Mouse (Mus musculus) kidney, embryonic 16.5 days (tissue): ENCODE data around the gene 1700067P10Rik. TPM values are rescaled to one million over a fixed set of nuclear protein-coding genes. Genes with fewer than 3 reads are reported as not detected.

Experiments
- ATAC-seq: fragments of 200-750 bp; cut with Nextera tagmentation; 2 replicates; pipeline ENCODE4 v1.8.0; 2017; ENCODE audit warnings: moderate TSS enrichment; ENCODE audit not compliant: low FRiP score, low TSS enrichment
- H3K27ac ChIP-seq: fragments of 300-500 bp; sonication (generic); 2 replicates; pipeline ENCODE4 v1.5.1; 2014; ENCODE audit warnings: low read length
- H3K27me3 ChIP-seq: fragments of 300-500 bp; sonication (generic); 2 replicates; pipeline ENCODE4 v1.6.1; 2014; ENCODE audit warnings: low read length, control low read depth, mixed read lengths; ENCODE audit not compliant: insufficient read depth
- H3K36me3 ChIP-seq: fragments of 300-500 bp; sonication (generic); 2 replicates; pipeline ENCODE4 v1.6.1; 2014; ENCODE audit warnings: low read length, control low read depth, mixed read lengths; ENCODE audit not compliant: insufficient read depth
- H3K4me1 ChIP-seq: fragments of 300-500 bp; sonication (generic); 2 replicates; pipeline ENCODE4 v1.6.1; 2014; ENCODE audit warnings: low read length, control low read depth, mixed read lengths; ENCODE audit not compliant: insufficient read depth
- H3K4me2 ChIP-seq: fragments of 300-500 bp; sonication (generic); replicated peaks from 2 replicates; pipeline ENCODE4 v1.6.1; 2014; ENCODE audit warnings: low read depth, low read length
- H3K4me3 ChIP-seq: fragments of 300-500 bp; sonication (generic); 2 replicates; pipeline ENCODE4 v1.5.1; 2014; ENCODE audit warnings: mild to moderate bottlenecking, low read length
- H3K9ac ChIP-seq: fragments of 300-500 bp; sonication (generic); replicated peaks from 2 replicates; pipeline ENCODE4 v1.6.1; 2014; ENCODE audit warnings: low read length
- H3K9me3 ChIP-seq: fragments of 300-500 bp; sonication (generic); 2 replicates; pipeline ENCODE4 v1.6.1; 2016; ENCODE audit warnings: low read length, control low read depth
- WGBS: fragments of 180-500 bp; shearing (Covaris S2); extraction: QIAGEN DNeasy Blood & Tissue Kit; methylation state at CpG from one replicate; pipeline ENCODE4 v1.1.7; 2014; 5-methylcytosine and 5-hydroxymethylcytosine counted together
- polyA plus RNA-seq: library from polyadenylated mRNA; unstranded; fragments of >200 nt; fragmentation: Nextera tagmentation; extraction: Ambion mirVana; gene quantifications from 2 replicates; pipeline ENCODE4 v1.2.1, GENCODE M21; 2015

The 1700067P10Rik gene
- polyA plus RNA-seq: not detected in 2 replicates

GRCm38 (mm10) chr17:48089019-48089418 is at the start of gene 1700067P10Rik:
1700067P10Rik (plus strand) TSS chr17:48089319.
- H3K9ac ChIP-seq: no peak within 1 kb of the TSS
- H3K4me3 ChIP-seq: no peak within 1 kb of the TSS
- no peak for ATAC-seq
- peaks cover 8% of the 10 kb centered on the region; the same call in 1 of the 2 replicates for H3K27me3 ChIP-seq
- no peak within 1 kb of the TSS for H3K27ac ChIP-seq
- H3K9me3 ChIP-seq: peaks cover 3% of the 10 kb centered on the region; the same call in 1 of the 2 replicates
- H3K4me2 ChIP-seq: no peak within 1 kb of the TSS
- no peaks in the 10 kb centered on the region for H3K36me3 ChIP-seq
- no peaks in the 10 kb centered on the region for H3K4me1 ChIP-seq

- 8% methylated on average over 29 of the region's 29 CpGs for WGBS
- peak overlapping the region; percentile 67 for H3K27ac ChIP-seq
- peak overlapping the region; percentile 22 for H3K4me3 ChIP-seq
- H3K9ac ChIP-seq: peak overlapping the region; percentile 50
- H3K27me3 ChIP-seq: no peaks in the 10 kb centered on the region; the same call in 1 of the 2 replicates
- no peaks in the 10 kb centered on the region for H3K9me3 ChIP-seq
- H3K4me1 ChIP-seq: peaks cover 27% of the 10 kb centered on the region
- peak overlapping the region; percentile 44 for H3K4me2 ChIP-seq
- no peaks in the 10 kb centered on the region for H3K36me3 ChIP-seq
- ATAC-seq: peak; percentile 32; the same call in 1 of the 2 replicates
Measured at GRCm38 (mm10) chr17:48041351-48042287, 47.5 kb upstream of the 1700067P10Rik start.

- Histone ChIP-seq H3K9me3 (no peaks in the 10 kb centered on the region), H3K4me2 (no peak overlapping the region), H3K4me1 (peaks cover 27% of the 10 kb centered on the region), H3K36me3 (no peaks in the 10 kb centered on the region), H3K27ac (no peak overlapping the region), H3K4me3 (no peak overlapping the region), H3K9ac (no peak overlapping the region), H3K27me3 (no peaks in the 10 kb centered on the region)
- no peak for ATAC-seq
- 85% methylated on average over 5 of the region's 5 CpGs for WGBS
Measured at GRCm38 (mm10) chr17:48043154-48043880, 45.8 kb upstream of the 1700067P10Rik start.

- ATAC-seq: no peak
- Histone ChIP-seq H3K27me3 (no peaks in the 10 kb centered on the region; the same call in 1 of the 2 replicates), H3K9me3 (no peaks in the 10 kb centered on the region), H3K27ac (no peak overlapping the region), H3K4me2 (no peak overlapping the region), H3K4me3 (no peak overlapping the region), H3K9ac (no peak overlapping the region), H3K4me1 (peaks cover 13% of the 10 kb centered on the region), H3K36me3 (no peaks in the 10 kb centered on the region)
- WGBS: 41% methylated on average over 4 of the region's 4 CpGs
Measured at GRCm38 (mm10) chr17:48045631-48046030, 43.5 kb upstream of the 1700067P10Rik start.

- no peak overlapping the region for H3K4me2 ChIP-seq
- no peak for ATAC-seq
- 56% methylated on average over 5 of the region's 5 CpGs for WGBS
Measured at GRCm38 (mm10) chr17:48051638-48052337, 37.3 kb upstream of the 1700067P10Rik start.

GRCm38 (mm10) chr17:48052338-48053067 is 36.6 kb upstream of the 1700067P10Rik start:
- no peak overlapping the region for H3K4me3 ChIP-seq
- peaks cover 28% of the 10 kb centered on the region for H3K27me3 ChIP-seq
- H3K9ac ChIP-seq: no peak overlapping the region
- H3K4me1 ChIP-seq: peaks cover 11% of the 10 kb centered on the region; the same call in 1 of the 2 replicates
- WGBS: 67% methylated on average over 10 of the region's 10 CpGs
- no peak overlapping the region for H3K4me2 ChIP-seq
- H3K9me3 ChIP-seq: no peaks in the 10 kb centered on the region; the same call in 1 of the 2 replicates
- no peaks in the 10 kb centered on the region for H3K36me3 ChIP-seq
- ATAC-seq: no peak
- no peak overlapping the region for H3K27ac ChIP-seq

More at GRCm38 (mm10) chr17:48051638-48052337, 37.3 kb upstream of the 1700067P10Rik start:
- H3K9ac ChIP-seq: no peak overlapping the region
- no peaks in the 10 kb centered on the region; the same call in 1 of the 2 replicates for H3K9me3 ChIP-seq
- H3K4me3 ChIP-seq: no peak overlapping the region
- H3K4me1 ChIP-seq: peaks cover 5% of the 10 kb centered on the region; the same call in 1 of the 2 replicates
- no peaks in the 10 kb centered on the region for H3K36me3 ChIP-seq
- H3K27me3 ChIP-seq: peaks cover 21% of the 10 kb centered on the region
- no peak overlapping the region for H3K27ac ChIP-seq

GRCm38 (mm10) chr17:48053646-48054045 is 35.5 kb upstream of the 1700067P10Rik start:
- WGBS: 90% methylated on average over 2 of the region's 2 CpGs
- H3K4me1 ChIP-seq: peaks cover 13% of the 10 kb centered on the region; the same call in 1 of the 2 replicates
- H3K9ac ChIP-seq: no peak overlapping the region
- H3K36me3 ChIP-seq: no peaks in the 10 kb centered on the region
- H3K4me3 ChIP-seq: no peak overlapping the region
- H3K9me3 ChIP-seq: no peaks in the 10 kb centered on the region; the same call in 1 of the 2 replicates
- peaks cover 36% of the 10 kb centered on the region for H3K27me3 ChIP-seq
- H3K27ac ChIP-seq: no peak overlapping the region
- H3K4me2 ChIP-seq: no peak overlapping the region
- no peak for ATAC-seq

GRCm38 (mm10) chr17:48055076-48055816 is 33.9 kb upstream of the 1700067P10Rik start:
- Histone ChIP-seq H3K27ac (no peak overlapping the region), H3K4me3 (no peak overlapping the region), H3K27me3 (peaks cover 36% of the 10 kb centered on the region), H3K36me3 (no peaks in the 10 kb centered on the region), H3K9me3 (no peaks in the 10 kb centered on the region; the same call in 1 of the 2 replicates), H3K9ac (no peak overlapping the region), H3K4me2 (no peak overlapping the region), H3K4me1 (peaks cover 13% of the 10 kb centered on the region; the same call in 1 of the 2 replicates)
- WGBS: 46% methylated on average over 20 of the region's 20 CpGs
- no peak for ATAC-seq
